Mouse (Mus musculus) E14TG2a.4 (cell line): ENCODE data around the gene Ciart.

Experiments
- CTCF ChIP-seq: conservative IDR thresholded peaks from 2 replicates; pipeline ENCODE4 v1.5.1; 2014; ENCODE audit warnings: low read length
- POU5F1 ChIP-seq: IDR thresholded peaks from 2 replicates; pipeline ENCODE4 v1.6.1; 2014; ENCODE audit warnings: low read length, borderline replicate concordance

DNA sequence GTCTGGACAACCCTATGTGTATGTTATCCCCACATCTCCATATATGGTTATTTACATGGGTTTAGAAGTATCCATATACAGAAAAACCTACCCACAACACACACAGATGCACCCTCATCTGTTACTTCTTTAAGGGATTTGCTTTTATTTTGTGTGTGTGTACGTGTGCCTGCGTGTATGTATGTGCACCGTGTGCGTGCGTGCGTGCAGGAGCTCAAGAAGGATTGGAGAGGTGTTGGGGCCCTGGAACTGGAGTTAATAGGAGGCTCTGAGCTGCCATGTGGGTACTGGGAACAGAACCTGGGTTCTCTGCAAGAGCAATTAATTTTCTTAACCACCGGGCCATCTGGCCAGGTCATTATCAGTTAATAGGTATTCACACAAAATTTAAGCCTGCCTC lies 10.0 kb downstream of the Ciart start:
- TF ChIP-seq CTCF (no peak), POU5F1 (no peak)
